Mouse (Mus musculus) adrenal gland, postnatal 36 days (tissue): Measurements from ENCODE around the gene Epb41l2. TPM values are rescaled to one million over a fixed set of nuclear protein-coding genes. Genes with fewer than 3 reads are reported as not detected.

Source experiments
- DNase-seq, 2 experiments: peaks; one replicate each; pipeline ENCODE4 v3.0.0; 2021; ENCODE audit warnings: mixed read lengths in 1 of 2
- total RNA-seq, 2 experiments: library from RNA; stranded (reverse); gene quantifications; 2 replicates each; pipeline ENCODE4 v1.2.3; 2021

The Epb41l2 gene
- total RNA-seq, 2 experiments from 2014 or later, result 61.3 to 71.6 TPM

DNA sequence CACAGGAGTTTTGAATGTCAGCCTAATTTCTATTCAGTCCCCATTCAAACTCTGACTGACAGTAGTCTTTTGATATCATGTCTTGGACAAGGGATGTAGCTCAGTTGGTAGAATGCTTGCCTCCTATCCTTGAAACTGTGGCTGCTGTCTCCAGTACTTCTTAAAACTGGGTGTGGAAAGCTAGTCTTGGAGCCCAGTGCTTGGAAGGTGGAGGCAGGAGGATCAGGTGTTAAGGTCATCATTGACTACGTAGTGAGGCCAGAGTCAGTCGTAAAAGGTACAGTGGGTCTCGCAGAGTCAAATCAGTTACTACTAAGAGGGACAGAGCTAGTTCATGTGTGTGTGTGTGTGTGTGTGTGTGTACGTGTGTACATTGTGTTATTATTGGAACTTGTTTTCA, 39.4 kb downstream of the Epb41l2 start:
- no peak for DNase-seq

DNA sequence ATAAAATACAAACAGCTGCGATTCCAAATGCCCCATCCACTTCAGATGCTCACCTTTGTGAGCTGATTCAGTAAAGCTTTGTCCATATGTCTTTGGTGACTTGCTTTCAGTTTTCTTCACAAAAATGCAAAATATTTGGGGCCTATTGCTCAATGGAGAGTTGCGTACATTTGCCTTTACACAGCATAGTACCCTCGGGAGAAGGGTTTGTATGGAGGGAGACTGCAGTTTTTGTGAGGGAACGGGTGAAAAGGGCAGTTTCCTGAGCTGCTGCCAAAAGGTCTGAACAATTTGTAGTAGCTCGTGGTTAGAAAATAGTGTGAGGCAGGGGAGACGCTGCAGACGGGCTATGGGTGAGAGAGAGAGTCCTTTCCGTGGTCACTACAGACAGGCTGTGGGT, 40.5 kb downstream of the Epb41l2 start:
- peak in 1 of 2 experiments; percentile 31 for DNase-seq

DNA sequence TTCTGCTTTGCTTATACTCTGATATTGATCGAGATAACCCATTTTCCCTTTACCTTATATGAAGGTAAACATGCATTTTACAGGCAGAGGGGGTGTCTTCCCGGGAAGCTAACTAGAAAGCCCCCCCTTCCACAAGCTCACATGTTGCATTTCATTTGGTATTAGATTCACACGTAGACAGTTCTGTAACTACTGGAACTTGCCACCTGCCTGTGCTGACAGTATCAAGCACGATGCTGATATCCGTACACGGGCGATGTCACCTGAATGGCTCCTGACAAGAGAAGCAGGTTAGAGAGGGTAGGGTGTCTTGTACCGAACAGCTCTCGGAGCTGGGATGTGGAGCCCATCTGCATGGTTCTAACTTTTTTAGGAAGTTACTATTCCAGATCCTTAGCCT, 41.0 kb downstream of the Epb41l2 start:
- no peak for DNase-seq

DNA sequence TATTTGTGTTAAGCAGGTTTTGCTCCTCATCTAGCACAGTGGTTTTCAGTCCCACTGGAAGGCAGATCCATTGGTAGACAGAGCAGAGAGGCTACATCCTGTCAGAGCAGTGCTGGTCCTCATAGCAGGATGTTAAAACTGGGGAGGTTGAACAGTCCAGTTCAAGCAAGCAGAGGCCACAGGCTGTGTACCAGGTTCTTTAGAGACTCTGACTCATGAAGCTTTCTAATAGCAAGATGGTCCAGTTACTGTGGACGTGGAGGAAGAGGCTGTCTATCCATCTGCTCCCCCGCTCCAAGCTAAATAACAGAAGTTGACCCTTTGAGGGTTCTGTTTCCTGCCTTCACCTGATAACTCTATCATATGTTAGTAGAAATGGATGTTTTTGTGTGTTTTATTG, 41.8 kb downstream of the Epb41l2 start:
- DNase-seq, result no peak

DNA sequence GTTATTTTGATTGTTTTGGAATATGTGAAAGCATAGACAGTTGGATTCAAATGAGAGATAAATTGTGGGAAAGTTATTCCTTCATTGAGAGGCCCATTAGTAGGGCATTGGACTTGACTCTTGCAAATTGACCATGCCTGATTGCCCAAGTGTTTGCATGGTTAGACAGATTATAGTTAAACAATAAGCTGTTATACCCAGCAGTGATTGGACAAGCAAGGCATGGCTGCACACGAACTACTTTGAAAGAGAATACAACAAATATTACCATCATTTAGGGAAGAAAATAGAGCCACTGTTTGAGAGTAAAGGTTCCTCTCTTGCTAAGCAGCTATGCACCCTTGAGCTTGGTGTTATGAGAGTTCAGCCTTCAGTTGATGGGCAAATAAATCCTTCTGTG, 43.3 kb downstream of the Epb41l2 start:
- no peak for DNase-seq

DNA sequence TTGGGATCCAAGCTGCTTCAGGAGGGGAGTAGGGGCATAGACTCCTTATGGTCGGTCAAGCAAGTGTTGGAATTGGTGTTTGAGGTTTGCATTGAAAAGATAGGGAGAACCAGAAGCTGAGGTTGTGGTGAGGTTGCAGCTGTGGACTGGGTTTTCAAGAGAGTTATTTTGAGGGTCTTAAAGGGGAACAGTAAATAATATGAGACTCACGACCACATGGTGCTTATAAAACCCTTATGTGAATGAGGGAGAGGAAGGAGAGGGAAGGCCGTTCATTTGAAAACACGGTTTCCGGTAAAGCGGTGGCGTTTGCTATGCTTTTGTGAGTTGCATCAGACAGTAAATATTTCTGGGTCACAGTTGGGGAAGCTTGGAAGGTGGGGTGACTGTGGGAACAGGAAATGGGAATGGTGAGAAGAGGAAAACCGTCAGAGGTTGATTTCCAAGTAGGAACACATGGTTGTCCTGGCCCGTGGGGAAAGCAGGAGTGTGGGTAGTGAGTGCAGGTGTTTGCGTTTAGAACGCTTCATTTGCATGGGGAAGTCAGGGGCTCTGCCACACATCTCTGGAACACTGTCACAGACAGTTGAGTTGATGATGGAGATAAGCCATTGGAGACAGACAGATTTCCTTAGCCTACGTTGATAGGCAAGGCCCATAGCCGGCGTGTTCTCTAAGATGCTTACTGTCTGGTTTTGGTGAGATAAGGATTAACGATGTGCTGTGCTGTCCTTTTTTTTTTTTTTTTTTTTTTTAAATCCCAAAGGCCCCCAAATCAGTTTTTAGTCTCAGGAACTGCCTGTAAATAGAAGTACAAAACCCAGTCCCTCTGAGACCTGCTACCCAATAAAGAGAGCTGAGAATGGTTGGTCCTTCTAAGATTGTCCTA, 44.5 kb downstream of the Epb41l2 start:
- no peak for DNase-seq

DNA sequence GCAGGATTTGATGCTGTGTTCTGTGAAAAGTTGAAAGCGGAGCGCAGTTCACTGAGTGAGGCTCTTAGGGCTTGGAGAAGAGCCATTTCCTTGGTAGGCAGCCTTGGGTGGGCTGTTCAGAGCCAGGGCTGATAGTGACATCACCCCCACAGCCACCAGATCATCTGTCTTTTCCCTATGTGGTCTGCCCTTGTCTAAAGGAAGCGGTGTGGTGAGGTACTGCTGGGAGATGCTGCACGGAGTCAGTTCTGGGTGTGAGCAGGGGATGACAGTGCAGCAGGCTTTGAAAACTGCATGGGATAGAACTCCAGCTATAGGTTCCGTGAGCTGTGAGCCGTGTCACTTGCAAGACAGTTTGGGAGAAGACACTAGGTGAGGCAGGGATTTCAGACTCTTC, 45.1 kb downstream of the Epb41l2 start:
- no peak for DNase-seq

DNA sequence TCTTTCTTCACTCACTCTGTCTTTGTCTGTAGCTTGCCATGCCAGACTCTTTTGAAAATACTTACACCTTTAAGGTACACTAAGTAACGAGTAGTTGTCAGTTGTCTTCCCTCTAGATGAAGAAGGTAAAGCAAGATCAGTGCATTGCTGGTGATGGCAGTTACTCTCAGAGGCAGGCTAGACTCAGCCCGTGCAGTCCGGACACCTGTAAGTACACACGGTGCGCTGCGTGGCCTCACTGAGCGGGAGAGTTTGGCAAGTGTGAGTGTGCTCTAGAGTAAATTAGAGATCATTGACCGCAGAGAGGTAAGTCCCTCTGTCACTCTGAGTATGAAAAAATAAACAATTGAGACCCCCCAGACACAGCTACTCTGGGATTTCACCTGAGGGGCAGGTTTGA, 46.0 kb downstream of the Epb41l2 start:
- DNase-seq, result no peak

DNA sequence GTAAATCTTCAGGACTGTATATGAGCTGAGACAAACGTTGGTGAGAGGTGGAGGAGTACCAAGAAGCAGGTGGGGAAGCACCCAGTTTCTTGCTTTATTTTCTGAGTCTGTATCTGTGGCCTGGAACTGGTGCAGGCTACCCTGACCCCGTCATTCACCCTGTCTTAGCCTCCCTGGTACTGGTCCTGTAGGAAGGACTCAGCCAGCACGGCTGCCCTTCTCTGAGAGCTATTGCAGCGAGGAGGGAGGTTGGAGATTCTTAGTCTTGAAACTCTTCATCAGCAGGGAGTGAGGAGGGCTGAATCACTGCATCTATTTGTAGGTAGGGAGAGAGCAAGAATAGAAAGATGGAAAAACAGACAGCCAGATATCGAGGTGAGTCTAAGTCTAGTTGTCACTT, 47.1 kb downstream of the Epb41l2 start:
- DNase-seq, result no peak

DNA sequence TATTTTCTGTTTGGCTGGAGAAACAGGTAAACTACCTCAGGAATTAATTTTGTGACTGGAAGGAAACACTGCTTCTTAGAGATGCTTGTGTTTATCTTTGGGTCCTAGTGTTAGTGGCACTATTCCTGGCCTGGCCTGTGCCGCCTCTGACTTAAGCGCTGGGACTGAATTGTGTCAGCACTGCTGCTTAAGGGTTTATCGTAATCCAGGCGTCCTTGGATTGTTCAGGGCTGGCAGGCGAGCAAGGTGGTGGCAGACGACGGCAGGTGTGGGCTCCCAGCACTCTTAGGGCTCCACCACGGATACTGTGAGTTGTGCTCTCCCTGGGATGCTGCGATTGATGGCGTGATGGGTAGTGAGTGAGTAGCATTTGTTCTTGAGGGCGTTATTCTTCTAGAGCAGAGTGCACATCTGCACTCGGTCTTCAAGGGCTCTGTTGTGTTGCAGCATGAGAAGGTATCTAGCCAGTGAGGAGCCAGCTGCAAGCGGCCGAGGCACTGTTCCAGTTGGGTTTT, 48.6 kb downstream of the Epb41l2 start:
- no peak for DNase-seq

DNA sequence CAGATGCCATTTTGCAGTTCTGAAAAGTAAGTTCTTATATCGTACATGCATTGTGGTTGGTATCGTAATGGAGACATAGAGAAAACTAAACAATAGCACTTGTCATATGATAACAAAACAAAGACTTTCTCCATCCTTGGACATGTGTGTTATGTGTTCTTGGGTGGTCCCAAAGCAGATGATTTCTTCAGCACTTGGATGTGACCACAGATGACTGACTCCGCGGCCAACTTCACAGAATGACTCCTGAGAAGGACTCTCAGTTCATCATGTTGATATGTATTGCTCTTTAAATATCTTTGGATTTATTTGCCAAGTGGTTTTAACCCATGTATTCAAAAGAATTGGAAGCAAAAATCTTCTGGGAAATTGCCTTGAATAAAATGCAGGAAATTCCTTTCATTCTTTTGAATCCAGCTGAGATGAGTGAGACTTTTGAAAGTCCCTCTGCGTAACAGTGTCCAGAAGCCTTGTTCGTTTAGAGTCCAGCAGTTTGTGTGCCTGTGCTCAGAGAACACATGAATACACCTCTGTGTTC, 52.3 kb downstream of the Epb41l2 start:
- DNase-seq, result no peak

DNA sequence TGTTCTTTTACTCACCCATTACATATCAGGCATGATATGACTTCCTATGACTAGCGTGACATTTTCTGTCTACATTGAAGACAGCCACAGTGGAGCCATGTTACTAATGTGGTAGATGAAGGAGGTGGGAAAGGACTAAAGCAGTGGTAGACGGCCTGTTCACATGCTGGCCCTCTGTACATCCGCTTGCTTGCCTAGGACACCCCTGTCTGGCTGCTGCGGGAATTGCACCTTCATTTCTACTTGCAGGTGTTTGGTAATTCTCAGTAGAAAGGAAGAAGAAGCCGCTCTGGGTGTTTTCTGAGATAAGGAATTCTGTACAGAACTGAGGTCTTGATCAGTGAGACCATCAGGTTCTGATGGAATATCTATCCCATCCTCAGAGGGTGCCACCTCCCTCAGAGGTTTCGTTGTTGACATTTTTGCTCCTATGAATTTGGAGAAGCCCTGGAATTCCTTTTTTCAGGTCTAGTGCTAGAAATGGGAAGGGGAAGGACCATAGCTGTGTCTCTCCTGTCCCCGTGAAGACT, 55.7 kb downstream of the Epb41l2 start:
- peak; percentile 49 to 55 for DNase-seq

DNA sequence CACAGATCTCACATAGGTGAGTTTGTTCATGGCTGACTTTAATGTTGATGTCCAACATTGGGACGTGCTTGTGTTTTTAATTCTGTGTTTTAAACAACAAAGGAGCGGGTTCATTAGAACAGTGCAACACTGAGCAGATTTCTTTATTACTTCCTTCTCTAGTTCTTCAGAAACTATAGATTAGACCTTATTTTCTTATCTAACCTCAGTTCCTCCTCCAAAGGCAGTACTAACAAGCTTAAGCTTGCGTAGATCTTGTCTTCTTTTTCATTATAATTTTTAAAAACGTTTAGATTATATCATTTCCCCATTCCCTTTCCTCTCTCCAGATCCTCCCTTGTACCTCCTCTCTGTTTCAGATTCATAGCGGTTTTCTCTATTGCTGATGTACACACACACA, 57.1 kb downstream of the Epb41l2 start:
- DNase-seq, result no peak

DNA sequence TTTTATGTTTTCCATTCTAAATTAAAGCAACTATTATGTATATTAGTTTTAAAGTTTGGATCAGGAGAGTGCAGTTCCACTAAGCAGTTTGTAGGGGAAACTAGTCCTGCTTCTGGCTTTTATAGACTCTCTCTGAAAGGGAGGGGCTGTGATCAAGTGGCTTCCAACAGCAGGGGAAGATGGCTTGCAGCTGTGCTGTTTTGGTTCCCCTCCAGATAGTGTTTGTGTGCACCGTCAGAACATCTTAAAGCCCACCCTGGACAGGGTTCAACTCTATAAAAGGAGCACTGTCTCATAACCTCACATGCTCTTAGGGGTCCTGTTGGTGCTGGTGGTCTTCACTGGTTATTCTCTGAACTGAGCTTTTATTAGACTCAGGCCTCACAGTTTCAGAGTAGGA, 66.5 kb downstream of the Epb41l2 start:
- no peak for DNase-seq

DNA sequence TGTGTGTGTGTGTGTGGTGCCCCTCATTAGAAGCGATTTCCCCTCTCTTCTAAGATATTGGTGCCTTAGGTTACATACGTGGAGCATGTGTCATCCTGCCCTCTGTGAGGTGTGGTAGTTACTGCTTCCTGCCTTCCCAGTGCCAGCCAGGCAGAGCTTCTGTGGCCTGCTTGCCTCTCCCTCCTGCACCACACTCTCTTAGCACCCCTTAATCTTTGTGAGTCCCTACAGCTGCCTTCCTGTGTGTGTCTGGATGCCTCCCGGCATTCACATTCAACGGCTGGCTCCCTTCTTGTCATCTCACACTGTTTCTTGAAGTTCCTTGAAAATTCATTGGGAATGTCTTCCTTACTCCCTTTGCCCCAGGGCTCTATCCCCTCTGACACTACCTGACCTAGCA, 67.2 kb downstream of the Epb41l2 start:
- DNase-seq, result no peak

DNA sequence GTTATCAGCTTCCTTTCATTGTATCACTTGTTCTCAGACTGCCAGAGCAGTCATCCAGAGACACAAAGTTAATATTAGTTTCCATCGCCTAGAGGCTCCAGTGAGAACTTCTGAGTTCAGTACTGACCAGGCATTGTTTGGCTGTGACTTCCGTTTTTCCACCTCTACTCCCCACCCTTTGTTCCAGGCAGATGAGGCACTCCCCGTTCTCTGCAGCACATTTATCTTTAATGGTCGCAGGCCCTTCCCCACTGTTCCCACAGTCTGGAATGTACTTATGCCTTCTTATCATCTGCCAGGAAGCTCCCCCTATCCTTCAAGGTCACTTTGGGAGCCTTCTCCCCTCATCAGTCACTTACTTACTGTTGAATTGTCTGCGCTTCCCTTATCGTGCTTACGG, 67.9 kb downstream of the Epb41l2 start:
- DNase-seq, result no peak

DNA sequence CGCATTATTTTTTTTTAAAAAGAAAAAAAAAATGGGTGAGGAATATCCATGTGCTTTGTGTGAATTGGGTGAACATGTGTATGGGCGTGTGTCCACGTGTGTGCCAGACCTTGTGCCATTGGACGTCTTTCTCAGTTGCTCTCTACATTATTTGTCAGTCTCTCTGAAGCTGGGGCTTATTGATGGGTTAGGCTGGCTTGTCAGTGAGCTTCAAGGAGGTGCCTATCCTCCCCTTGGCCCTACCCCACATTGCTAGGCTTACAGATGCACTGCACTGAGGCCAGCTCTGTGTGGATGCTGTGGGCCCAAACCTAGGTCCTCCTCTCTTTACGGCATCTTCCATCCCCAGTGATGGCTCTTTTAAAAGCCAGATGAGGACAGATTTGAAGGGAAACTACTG, 69.1 kb downstream of the Epb41l2 start:
- no peak for DNase-seq

DNA sequence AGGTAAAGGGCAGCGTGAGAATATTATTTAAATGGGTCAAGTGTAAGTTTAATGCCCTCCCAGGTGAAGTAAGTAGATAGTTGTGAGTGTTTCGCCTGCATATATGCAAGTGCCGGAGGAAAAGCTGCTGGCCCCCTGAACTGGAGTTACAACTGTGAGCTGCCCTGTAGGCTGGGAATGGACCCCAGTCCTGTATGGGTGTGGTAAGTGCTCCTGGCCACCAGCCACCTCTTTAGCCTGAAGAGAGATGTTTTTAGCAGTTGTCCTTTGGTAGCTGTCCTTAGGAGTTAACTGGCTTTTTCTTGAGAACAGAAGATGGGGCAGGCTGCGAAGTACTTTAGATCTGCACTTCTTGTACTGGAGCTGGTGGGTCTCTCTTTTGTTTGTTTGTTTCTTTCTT, 69.7 kb downstream of the Epb41l2 start:
- DNase-seq, result no peak

DNA sequence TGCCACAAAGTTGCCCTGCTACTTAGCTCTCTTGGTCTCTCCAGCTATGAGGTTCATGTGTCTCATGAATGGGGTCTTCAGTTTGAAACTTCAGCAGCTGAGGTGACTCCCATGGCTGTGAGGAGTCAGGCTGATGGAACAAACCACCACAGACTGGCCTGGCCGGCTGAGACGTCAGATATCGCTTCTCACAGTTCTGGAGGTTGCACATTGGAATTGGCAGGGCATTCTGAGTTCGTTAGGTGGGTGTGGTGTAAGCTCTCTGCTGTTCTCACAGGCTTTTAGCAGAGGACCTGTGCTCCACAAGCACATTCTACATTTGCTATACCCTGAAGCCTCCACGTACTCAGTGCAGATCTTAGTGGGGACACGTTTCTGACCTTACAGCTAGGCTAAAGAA, 71.3 kb downstream of the Epb41l2 start:
- no peak for DNase-seq

DNA sequence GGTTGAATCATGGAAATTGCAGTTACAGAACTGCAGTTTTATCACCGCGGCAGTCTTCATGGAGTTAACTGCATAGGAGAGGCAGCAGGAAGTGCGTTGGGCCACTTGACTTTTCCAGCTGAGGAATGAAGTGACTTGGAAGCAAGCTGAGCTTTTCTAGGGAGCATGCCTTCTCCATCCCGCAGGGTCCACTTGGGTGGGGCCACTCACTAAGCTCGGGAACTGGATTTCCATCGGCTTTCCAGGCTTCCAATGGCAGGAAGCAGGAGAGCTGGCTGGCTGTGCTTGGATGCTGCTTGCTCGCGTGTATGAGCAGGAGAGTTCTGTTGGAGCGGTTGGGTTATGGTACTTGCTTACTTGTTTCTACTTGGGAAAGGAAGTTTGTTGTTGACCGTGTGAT, 72.8 kb downstream of the Epb41l2 start:
- DNase-seq, result no peak

DNA sequence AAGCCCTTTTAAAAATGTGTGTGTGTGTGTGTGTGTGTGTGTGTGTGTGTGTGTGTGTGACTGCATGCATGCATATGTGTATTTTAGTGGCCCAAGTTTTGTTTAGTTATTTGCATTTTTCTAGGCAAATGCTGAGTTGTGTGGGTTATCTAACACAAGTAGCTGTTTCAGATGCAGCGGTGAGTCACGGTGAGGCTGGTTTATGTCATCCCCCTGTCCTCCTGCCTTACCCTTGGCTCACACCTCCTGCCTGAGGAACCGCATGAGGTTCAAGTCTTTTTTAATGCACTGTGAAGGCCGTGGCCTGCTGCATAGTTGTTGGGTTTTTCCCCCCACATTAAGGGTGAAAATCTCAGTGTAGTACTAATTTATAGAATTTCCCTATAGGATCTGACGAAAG, 73.3 kb downstream of the Epb41l2 start:
- peak; percentile 59 to 61 for DNase-seq

DNA sequence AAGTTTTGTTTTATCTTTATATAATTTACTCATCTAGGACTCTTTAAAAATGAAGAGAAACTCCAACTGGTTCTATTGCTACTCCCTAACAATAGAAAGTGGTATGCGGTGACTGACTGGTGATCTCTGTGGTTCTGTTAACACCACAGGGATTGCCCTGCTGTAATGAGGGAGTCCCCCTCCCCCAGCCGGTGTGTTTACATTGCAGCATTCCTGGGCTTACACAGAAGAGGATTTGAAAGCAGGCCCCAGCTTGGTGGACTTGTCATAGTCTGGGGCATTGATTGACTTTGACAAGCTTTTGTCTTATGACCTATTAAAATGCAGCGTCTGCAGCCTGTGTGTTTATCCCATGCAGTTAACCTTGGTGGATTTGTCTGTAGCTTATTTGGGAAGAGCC, 73.9 kb downstream of the Epb41l2 start:
- DNase-seq, result no peak

DNA sequence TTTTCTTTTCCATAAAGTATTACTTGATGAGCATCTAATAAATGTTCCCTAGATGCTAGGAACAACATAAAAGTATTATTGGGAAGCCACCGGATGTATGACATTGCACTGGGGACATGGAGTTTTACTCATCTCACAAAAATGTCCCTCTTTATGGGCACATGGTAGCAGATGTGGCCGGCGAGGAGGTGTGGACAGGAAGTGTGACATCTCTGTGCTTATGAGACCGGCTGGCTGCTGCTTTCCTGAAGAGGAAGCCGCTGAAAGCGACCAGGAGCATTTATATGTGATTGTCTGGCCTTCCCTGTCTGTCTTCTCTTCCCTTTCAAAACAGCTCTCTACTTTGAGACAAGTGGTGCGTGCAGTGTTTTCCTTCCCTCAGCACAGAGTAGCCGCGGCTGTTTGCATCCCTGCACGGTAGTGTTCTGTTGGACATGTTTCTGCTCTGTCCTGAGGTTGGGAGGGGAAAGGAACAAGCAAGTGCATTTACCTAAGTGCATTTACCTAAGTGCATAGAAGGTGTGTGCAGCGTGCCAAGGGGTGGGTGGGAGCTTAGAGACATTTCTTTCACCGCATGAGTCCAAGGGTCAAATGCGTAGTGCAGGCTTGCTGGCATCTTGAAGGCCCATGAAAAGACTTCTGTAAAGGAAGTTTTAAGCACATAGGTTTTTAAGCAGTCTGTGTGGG, 74.9 kb downstream of the Epb41l2 start:
- peak; percentile 25 to 39 for DNase-seq
